Mouse (Mus musculus) heart, embryonic 15.5 days (tissue): ENCODE measurements around the gene Slc5a10. TPM values are rescaled to one million over a fixed set of nuclear protein-coding genes. Genes with fewer than 3 reads are reported as not detected.
"Not testable (repeated sequence)": the region's sequence is repeated elsewhere in the genome, so short reads cannot be mapped to it uniquely, and the experiment has no call there.

Source experiments
- ATAC-seq: fragments of 200-750 bp; cut with Nextera tagmentation; replicated peaks from 2 replicates; pipeline ENCODE4 v1.8.0; 2017; ENCODE audit warnings: low read depth, moderate TSS enrichment; ENCODE audit not compliant: insufficient number of reproducible peaks, insufficient read depth, low FRiP score
- H3K27ac ChIP-seq: fragments of 300-500 bp; sonication (generic); 2 replicates; pipeline ENCODE4 v1.5.1; 2015; ENCODE audit warnings: mild to moderate bottlenecking, inconsistent platforms
- H3K27me3 ChIP-seq: fragments of 300-500 bp; sonication (generic); 2 replicates; pipeline ENCODE4 v1.6.1; 2015; ENCODE audit warnings: inconsistent platforms
- H3K36me3 ChIP-seq: fragments of 300-500 bp; sonication (generic); 2 replicates; pipeline ENCODE4 v1.6.1; 2015; ENCODE audit warnings: mild to moderate bottlenecking, inconsistent platforms
- H3K4me1 ChIP-seq: fragments of 300-500 bp; sonication (generic); replicated peaks from 2 replicates; pipeline ENCODE4 v1.6.1; 2015; ENCODE audit warnings: inconsistent platforms
- H3K4me2 ChIP-seq: fragments of 300-500 bp; sonication (generic); 2 replicates; pipeline ENCODE4 v1.6.1; 2015; ENCODE audit warnings: inconsistent platforms, mild to moderate bottlenecking, moderate library complexity
- H3K4me3 ChIP-seq: fragments of 300-500 bp; sonication (generic); 2 replicates; pipeline ENCODE4 v1.5.1; 2015; ENCODE audit warnings: mild to moderate bottlenecking, inconsistent platforms
- H3K9ac ChIP-seq: fragments of 300-500 bp; sonication (generic); 2 replicates; pipeline ENCODE4 v1.6.1; 2015; ENCODE audit warnings: mild to moderate bottlenecking, inconsistent platforms
- H3K9me3 ChIP-seq: fragments of 300-500 bp; sonication (generic); replicated peaks from 2 replicates; pipeline ENCODE4 v1.6.1; 2016; ENCODE audit warnings: inconsistent platforms
- WGBS: fragments of 180-500 bp; shearing (Covaris S2); methylation state at CpG from one replicate; pipeline ENCODE4 v1.1.7; 2015; ENCODE audit warnings: mixed read lengths; 5-methylcytosine and 5-hydroxymethylcytosine counted together
- polyA plus RNA-seq: library from polyadenylated mRNA; unstranded; fragments of >200 nt; fragmentation: Nextera tagmentation; extraction: Ambion mirVana; gene quantifications from 2 replicates; pipeline ENCODE4 v1.2.1, GENCODE M21; 2015

The Slc5a10 gene
- polyA plus RNA-seq, 1 experiment from 2014 or later = not detected

- WGBS = 59% methylated on average over 2 of the region's 2 CpGs
- ATAC-seq = no peak
These were observed 74.1 kb downstream of the Slc5a10 start for GRCm38 (mm10) chr11:61646499-61647039.

GRCm38 (mm10) chr11:61645357-61645857 is 75.2 kb downstream of the Slc5a10 start:
- H3K27me3 ChIP-seq = no peaks in the 10 kb centered on the region
- WGBS = 73% methylated on average over 5 of the region's 5 CpGs
- no peak for ATAC-seq
- H3K4me2 ChIP-seq = no peak overlapping the region
- H3K4me1 ChIP-seq = peaks cover 6% of the 10 kb centered on the region
- H3K9ac ChIP-seq = no peak overlapping the region
- H3K4me3 ChIP-seq = no peak overlapping the region
- H3K36me3 ChIP-seq = no peaks in the 10 kb centered on the region
- no peak overlapping the region for H3K27ac ChIP-seq
- H3K9me3 ChIP-seq = no peaks in the 10 kb centered on the region

More at GRCm38 (mm10) chr11:61646499-61647039, 74.1 kb downstream of the Slc5a10 start:
- Histone ChIP-seq H3K4me1 (peaks cover 6% of the 10 kb centered on the region), H3K27me3 (no peaks in the 10 kb centered on the region), H3K27ac (no peak overlapping the region), H3K36me3 (no peaks in the 10 kb centered on the region), H3K4me2 (no peak overlapping the region), H3K9me3 (no peaks in the 10 kb centered on the region), H3K4me3 (no peak overlapping the region), H3K9ac (no peak overlapping the region)

- Histone ChIP-seq H3K27ac (peak overlapping the region; percentile 54), H3K4me3 (no peak overlapping the region), H3K4me2 (no peak overlapping the region), H3K9ac (no peak overlapping the region), H3K4me1 (peaks cover 6% of the 10 kb centered on the region), H3K36me3 (no peaks in the 10 kb centered on the region), H3K9me3 (no peaks in the 10 kb centered on the region), H3K27me3 (no peaks in the 10 kb centered on the region)
- 56% methylated on average over 11 of the region's 11 CpGs for WGBS
- ATAC-seq = peak; percentile 43; the same call in 1 of the 2 replicates
These were observed 75.9 kb downstream of the Slc5a10 start for GRCm38 (mm10) chr11:61644576-61645326.

GRCm38 (mm10) chr11:61643184-61643961 is 77.3 kb downstream of the Slc5a10 start:
- H3K9ac ChIP-seq = no peak overlapping the region
- no peaks in the 10 kb centered on the region for H3K9me3 ChIP-seq
- peaks cover 6% of the 10 kb centered on the region for H3K4me1 ChIP-seq
- no peaks in the 10 kb centered on the region for H3K27me3 ChIP-seq
- 73% methylated on average over 5 of the region's 5 CpGs for WGBS
- no peak for ATAC-seq
- no peaks in the 10 kb centered on the region for H3K36me3 ChIP-seq
- no peak overlapping the region for H3K27ac ChIP-seq
- H3K4me2 ChIP-seq = no peak overlapping the region
- no peak overlapping the region for H3K4me3 ChIP-seq

- Histone ChIP-seq H3K27me3 (no peaks in the 10 kb centered on the region), H3K9me3 (no peaks in the 10 kb centered on the region), H3K9ac (no peak overlapping the region), H3K4me1 (peaks cover 6% of the 10 kb centered on the region), H3K27ac (no peak overlapping the region), H3K4me3 (no peak overlapping the region), H3K36me3 (no peaks in the 10 kb centered on the region), H3K4me2 (no peak overlapping the region)
- ATAC-seq = no peak
- 75% methylated on average over 7 of the region's 7 CpGs for WGBS
These were observed 78.5 kb downstream of the Slc5a10 start for GRCm38 (mm10) chr11:61642106-61642505.

GRCm38 (mm10) chr11:61640585-61640984 is 80.0 kb downstream of the Slc5a10 start:
- not testable (repeated sequence) for ATAC-seq

GRCm38 (mm10) chr11:61639601-61640177 is 80.9 kb downstream of the Slc5a10 start:
- Histone ChIP-seq H3K4me2 (no peak overlapping the region), H3K9me3 (no peaks in the 10 kb centered on the region), H3K9ac (no peak overlapping the region), H3K4me1 (peaks cover 6% of the 10 kb centered on the region), H3K27me3 (no peaks in the 10 kb centered on the region), H3K36me3 (no peaks in the 10 kb centered on the region), H3K4me3 (no peak overlapping the region), H3K27ac (no peak overlapping the region)
- ATAC-seq = no peak
- WGBS = 85% methylated on average over 6 of the region's 6 CpGs

More at GRCm38 (mm10) chr11:61640585-61640984, 80.0 kb downstream of the Slc5a10 start:
- not testable (repeated sequence) for H3K4me1 ChIP-seq, H3K9ac ChIP-seq, H3K4me3 ChIP-seq, H3K4me2 ChIP-seq, H3K27me3 ChIP-seq, H3K9me3 ChIP-seq, H3K27ac ChIP-seq, H3K36me3 ChIP-seq
- 47% methylated on average over 9 of the region's 9 CpGs for whole genome bisulfite sequencing

- Histone ChIP-seq H3K4me1 (no peaks in the 10 kb centered on the region), H3K9ac (no peak overlapping the region), H3K27ac (no peak overlapping the region), H3K4me3 (no peak overlapping the region), H3K9me3 (no peaks in the 10 kb centered on the region), H3K27me3 (no peaks in the 10 kb centered on the region), H3K36me3 (no peaks in the 10 kb centered on the region), H3K4me2 (no peak overlapping the region)
- ATAC-seq = no peak
- 61% methylated on average over 12 of the region's 12 CpGs for WGBS
These were observed 81.7 kb downstream of the Slc5a10 start for GRCm38 (mm10) chr11:61638764-61639536.

GRCm38 (mm10) chr11:61637856-61638255 is 82.8 kb downstream of the Slc5a10 start:
- H3K4me1 ChIP-seq = no peaks in the 10 kb centered on the region
- 86% methylated on average over 3 of the region's 3 CpGs for WGBS
- no peak overlapping the region for H3K9ac ChIP-seq
- ATAC-seq = no peak
- no peaks in the 10 kb centered on the region for H3K36me3 ChIP-seq
- H3K4me3 ChIP-seq = no peak overlapping the region
- no peaks in the 10 kb centered on the region for H3K9me3 ChIP-seq
- H3K4me2 ChIP-seq = no peak overlapping the region
- H3K27ac ChIP-seq = no peak overlapping the region
- no peaks in the 10 kb centered on the region for H3K27me3 ChIP-seq

GRCm38 (mm10) chr11:61637413-61637812 is 83.2 kb downstream of the Slc5a10 start:
- no peak overlapping the region for H3K27ac ChIP-seq
- no peaks in the 10 kb centered on the region for H3K27me3 ChIP-seq
- H3K4me1 ChIP-seq = no peaks in the 10 kb centered on the region
- 35% methylated on average over 1 of the region's 1 CpGs for WGBS
- no peaks in the 10 kb centered on the region for H3K9me3 ChIP-seq
- H3K9ac ChIP-seq = no peak overlapping the region
- no peak for ATAC-seq
- H3K4me2 ChIP-seq = no peak overlapping the region
- H3K36me3 ChIP-seq = no peaks in the 10 kb centered on the region
- no peak overlapping the region for H3K4me3 ChIP-seq
